Mouse (Mus musculus) CD8-positive naive resting alpha-beta T cell, adult 57 days (primary cell): Measurements from ENCODE around the gene Mrnip. TPM values are rescaled to one million over a fixed set of nuclear protein-coding genes. Genes with fewer than 3 reads are reported as not detected.

ENCODE experiments used
- total RNA-seq: library from RNA; stranded (reverse); gene quantifications from one replicate; pipeline ENCODE4 v1.2.4, GENCODE M21; 2023

Gene Mrnip
- total RNA-seq, result 2.9 TPM

DNA sequence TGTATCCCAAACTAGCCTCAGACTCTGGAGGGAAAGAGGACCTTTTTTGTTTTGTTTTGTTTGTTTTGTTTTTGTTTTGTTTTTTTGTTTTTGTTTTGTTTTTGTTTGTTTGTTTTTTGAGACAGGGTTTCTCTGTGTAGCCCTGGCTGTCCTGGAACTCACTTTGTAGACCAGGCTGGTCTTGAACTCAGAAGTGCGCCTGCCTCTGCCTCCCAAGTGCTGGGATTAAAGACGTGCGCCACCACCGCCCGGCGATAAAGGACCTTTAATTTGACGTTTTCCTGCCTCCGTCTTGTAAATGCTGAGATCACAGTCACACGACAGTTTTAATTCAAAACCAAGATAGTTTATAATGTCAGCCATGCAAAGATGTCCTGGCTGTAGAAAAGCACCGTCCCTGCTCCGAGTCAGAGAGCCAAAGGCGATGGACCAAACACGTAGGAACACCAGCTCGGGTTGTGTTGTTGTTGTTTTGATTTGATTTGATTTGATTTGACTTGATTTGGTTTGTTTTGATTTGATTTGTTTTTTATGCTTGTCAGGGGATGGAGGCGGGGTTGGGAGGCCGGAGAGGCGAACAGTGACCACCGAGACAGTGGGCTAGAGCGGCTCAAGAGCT lies at the start of gene Mrnip:
Gene Mrnip, plus strand, starts transcription at position 334 of the 619 bp plus-strand sequence.

DNA sequence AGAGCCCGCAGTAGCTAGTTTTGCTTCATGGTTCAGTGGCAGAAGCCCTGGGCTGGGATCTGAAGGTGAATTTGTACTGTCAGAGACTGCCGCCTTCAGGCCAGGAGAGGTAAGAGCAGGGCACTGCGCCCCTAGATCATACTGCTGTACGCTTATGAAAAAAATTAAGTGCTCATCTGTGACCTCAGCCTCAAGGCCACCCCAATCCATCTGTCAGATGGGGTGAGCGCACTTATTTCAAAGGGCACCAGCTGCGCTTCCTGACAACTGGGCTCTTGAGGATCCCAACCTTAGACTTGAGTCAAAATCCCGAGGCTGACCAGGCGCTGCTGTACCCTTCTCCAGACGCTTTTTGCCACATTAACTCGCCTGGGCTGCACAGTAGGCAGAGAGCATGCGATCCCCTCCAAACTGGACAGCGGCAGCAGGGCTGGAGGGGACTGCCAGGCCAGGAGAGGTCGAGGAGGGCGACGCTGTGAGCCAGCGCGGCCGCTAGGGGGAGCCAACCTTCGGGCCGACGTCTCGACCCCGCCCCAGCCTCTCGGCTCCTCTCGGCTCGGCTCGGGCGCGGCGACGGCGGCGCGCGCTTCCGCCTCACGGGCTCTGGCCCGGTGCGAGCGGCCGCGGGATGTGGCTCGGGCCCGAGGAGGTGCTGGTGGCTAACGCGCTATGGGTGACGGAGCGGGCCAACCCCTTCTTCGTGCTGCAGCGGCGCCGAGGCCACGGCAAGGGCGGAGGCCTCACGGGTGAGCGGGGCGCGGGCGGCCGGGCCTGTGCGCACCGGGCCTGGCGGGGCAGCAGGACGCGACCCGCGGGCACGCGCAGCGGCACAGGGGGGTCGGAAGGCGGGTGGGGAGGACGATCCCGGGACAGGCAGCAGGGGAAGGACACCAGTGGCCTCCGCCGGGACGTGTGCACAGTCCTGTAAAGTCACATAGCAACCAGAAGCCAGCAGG lies 43.2 kb upstream of the Mrnip start, which contains the start of gene Tbc1d9b:
Gene Tbc1d9b, plus strand, starts transcription at position 586 of the 956 bp plus-strand sequence.

DNA sequence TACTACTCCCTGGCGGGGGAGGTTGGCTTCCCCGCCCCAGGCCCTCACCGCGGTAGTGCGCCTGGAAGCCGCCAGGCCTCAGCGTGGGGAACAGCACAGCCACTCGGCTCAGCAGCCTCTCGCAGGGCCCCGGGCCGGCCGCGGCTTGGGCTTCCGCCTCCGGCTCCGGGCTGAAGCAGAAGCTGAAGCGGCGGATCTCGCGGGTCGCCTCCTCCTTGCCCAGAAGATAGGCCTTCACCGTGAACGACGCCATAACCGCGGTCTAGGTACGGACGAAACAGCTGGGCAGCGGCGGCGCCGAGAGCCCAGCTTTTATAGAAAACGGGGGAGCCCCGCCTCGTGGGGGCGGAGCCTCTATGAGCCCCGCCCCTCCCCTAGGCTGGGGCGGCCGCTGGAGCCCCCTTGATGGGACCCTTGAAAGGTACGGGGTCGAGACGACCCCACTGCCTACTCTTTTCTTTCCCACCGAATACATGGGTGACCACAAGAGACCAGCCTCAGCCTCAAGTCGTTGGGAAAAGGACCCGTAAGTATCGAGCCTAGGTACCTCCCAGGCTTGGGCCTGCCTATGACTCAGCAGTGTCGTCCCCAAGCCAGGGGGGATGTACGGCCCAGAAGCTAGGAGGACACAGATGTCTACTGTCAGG lies 36.4 kb downstream of the Mrnip start, which contains the start of the genes Sqstm1 and Mgat4b:
Gene Sqstm1, minus strand, starts transcription at position 323 of the 647 bp plus-strand sequence.
Gene Mgat4b, plus strand, starts transcription at position 386 of the 647 bp plus-strand sequence.

DNA sequence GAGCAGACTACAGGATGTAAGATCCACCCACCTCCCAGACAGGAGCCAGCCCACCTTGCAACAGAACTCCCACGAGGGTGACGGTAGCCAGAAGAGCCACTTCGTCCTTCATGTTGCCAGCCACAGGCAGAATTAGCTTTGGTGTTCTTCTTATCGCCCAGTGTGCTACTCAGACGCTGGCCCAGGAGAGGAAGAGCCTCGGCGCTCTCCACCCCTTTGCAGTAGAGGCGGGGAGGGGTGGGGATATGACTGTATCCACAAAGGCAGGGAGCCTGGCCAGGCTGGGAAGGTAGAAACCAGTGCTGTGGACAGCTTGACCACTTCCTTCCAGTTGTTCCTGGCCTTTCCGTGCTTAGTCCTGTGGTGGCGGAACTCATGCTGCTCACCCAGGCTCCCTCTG lies 64.1 kb downstream of the Mrnip start, which contains the start of gene Ltc4s:
Gene Ltc4s, minus strand, starts transcription at position 293 of the 400 bp plus-strand sequence.

Other genes with a start within 250 kb of the Mrnip start
- gene Rnf130, start 149.1 kb upstream of the Mrnip start, total RNA-seq, result 25.3 TPM
- 57.2 TPM for gene Tbc1d9b, start 43.0 kb upstream of the Mrnip start, total RNA-seq
- 429 TPM for gene Sqstm1, start 36.4 kb downstream of the Mrnip start, total RNA-seq
- 7.1 TPM for gene Mgat4b, start 36.4 kb downstream of the Mrnip start, total RNA-seq
- gene Ltc4s, start 64.2 kb downstream of the Mrnip start, total RNA-seq, result 0.98 TPM
- 43.4 TPM for gene Maml1, start 117.9 kb downstream of the Mrnip start, total RNA-seq
- 168 TPM for gene Canx, start 151.2 kb downstream of the Mrnip start, total RNA-seq
- gene Cby3, start 180.0 kb downstream of the Mrnip start, total RNA-seq, result not detected
- 912 TPM for gene Hnrnph1, start 202.5 kb downstream of the Mrnip start, total RNA-seq